Mouse (Mus musculus): ENCODE measurements around the gene Gm3604.
"Not testable (repeated sequence)": the region's sequence is repeated elsewhere in the genome, so short reads cannot be mapped to it uniquely, and the experiment has no call there.

The Gm3604 gene

GRCm38 (mm10) chr13:62382952-62383351, at the start of gene Gm3604:
Gm3604 (minus strand) TSS chr13:62383177.
- peak; percentile 59 for DNase-seq

- not testable (repeated sequence) for DNase-seq
Measured at GRCm38 (mm10) chr13:62399206-62399605, 16.2 kb upstream of the Gm3604 start.

- DNase-seq: not testable (repeated sequence)
Measured at GRCm38 (mm10) chr13:62390076-62390620, 7.2 kb upstream of the Gm3604 start.

- DNase-seq: no peak
Measured at GRCm38 (mm10) chr13:62331786-62332185, 51.2 kb downstream of the Gm3604 start.

GRCm38 (mm10) chr13:62331381-62331780, 51.6 kb downstream of the Gm3604 start:
- no peak for DNase-seq
